8 mouse cellular contexts compared by ENCODE assay signal in genomic region chr6:86599951-86600414, GRCm38 (mm10). TPM values are rescaled to one million over a fixed set of nuclear protein-coding genes. Genes with fewer than 3 reads are reported as not detected.
DNase-seq lines count a peak whose midpoint lies in the region; ATAC-seq and TF ChIP-seq lines count a peak whose summit lies in the region.

No protein-coding gene starts in this region.

- H3K79me2 ChIP-seq in MEL (ENCODE audit: control insufficient read depth, insufficient read depth, low read length, poor library complexity), result no peaks in the 10 kb centered on the region

- no peak overlapping the region for H3K9ac ChIP-seq in forebrain, postnatal 0 days
- peak overlapping the region; percentile 25 for H3K9ac ChIP-seq in MEL (ENCODE audit: control insufficient read depth, low read depth, low read length, poor library complexity, severe bottlenecking)
- H3K9ac ChIP-seq in embryonic facial prominence, embryonic 14.5 days (ENCODE audit: low read depth, low read length), result no peak overlapping the region
- H3K9ac ChIP-seq in liver, embryonic 16.5 days (ENCODE audit: low read depth, low read length), result peak overlapping the region; percentile 57

- peak; percentile 62 to 70; a peak in 3 of 4 replicates for TF ChIP-seq EP300 in MEL (IDR thresholded peaks at IDR 0.05; ENCODE audit: low read depth in 1 of 2, low read length in 2 of 2)

- no peak for TF ChIP-seq CTCF in forebrain, postnatal 0 days (IDR thresholded peaks at IDR 0.05; ENCODE audit: low read depth)
- no peak for TF ChIP-seq CTCF in MEL (IDR thresholded peaks at IDR 0.05 in 2 of 3, conservative IDR thresholded peaks at IDR 0.05 in 1 of 3; ENCODE audit: control insufficient read depth in 1 of 3, insufficient read depth in 1 of 3, low read depth in 2 of 3, low read length in 3 of 3, poor library complexity in 1 of 3, severe bottlenecking in 1 of 3)

- no peak for ATAC-seq in forebrain, postnatal 0 days
- ATAC-seq in embryonic facial prominence, embryonic 14.5 days (ENCODE audit: low read depth), result peak; percentile 86
- peak; percentile 79 for ATAC-seq in liver, embryonic 16.5 days (ENCODE audit: low read depth)

- TF ChIP-seq POLR2A in MEL (IDR thresholded peaks at IDR 0.05; ENCODE audit: control insufficient read depth in 1 of 2, insufficient read depth in 1 of 2, low read depth in 1 of 2, low read length in 2 of 2, poor library complexity in 1 of 2), result no peak

- DNase-seq in forebrain, postnatal 0 days, result peak; percentile 36
- DNase-seq in forebrain, embryonic 10.5 days (ENCODE audit: extremely low spot score, low spot score), result no peak
- peak; percentile 99 for DNase-seq in MEL (ENCODE audit: low read depth, low spot score)
- peak; percentile 89 for DNase-seq in embryonic facial prominence, embryonic 14.5 days (ENCODE audit: low spot score)
- peak; percentile 86 for DNase-seq in heart, postnatal 4 days
- peak; percentile 55 to 71 for DNase-seq in spleen, postnatal 14 days (ENCODE audit: low spot score in 2 of 2)
- DNase-seq in right cerebral cortex, adult 2 months (ENCODE audit: low spot score in 2 of 2), result no peak

- no peaks in the 10 kb centered on the region for H3K36me3 ChIP-seq in forebrain, postnatal 0 days (ENCODE audit: insufficient read depth)
- H3K36me3 ChIP-seq in forebrain, embryonic 10.5 days (replicated peaks), result no peaks in the 10 kb centered on the region
- H3K36me3 ChIP-seq in MEL (ENCODE audit: control insufficient read depth in 1 of 2, insufficient read depth in 2 of 2, low read length in 2 of 2), result peaks cover 0 to 20% of the 10 kb centered on the region in 2 experiments; a peak in 2 of 4 replicates
- no peaks in the 10 kb centered on the region for H3K36me3 ChIP-seq in embryonic facial prominence, embryonic 14.5 days (ENCODE audit: control insufficient read depth, insufficient read depth, low read length)
- H3K36me3 ChIP-seq in liver, embryonic 16.5 days (ENCODE audit: control insufficient read depth, insufficient read depth), result no peaks in the 10 kb centered on the region

- no peaks in the 10 kb centered on the region for H3K4me1 ChIP-seq in forebrain, postnatal 0 days (ENCODE audit: insufficient read depth)
- H3K4me1 ChIP-seq in forebrain, embryonic 10.5 days, result peaks cover 3% of the 10 kb centered on the region
- H3K4me1 ChIP-seq in MEL (ENCODE audit: control insufficient read depth in 1 of 2, insufficient read depth in 2 of 2, low read length in 2 of 2), result peaks cover 22 to 32% of the 10 kb centered on the region in 2 experiments
- peaks cover 16% of the 10 kb centered on the region for H3K4me1 ChIP-seq in embryonic facial prominence, embryonic 14.5 days (ENCODE audit: control insufficient read depth, insufficient read depth, low read length)
- peaks cover 33% of the 10 kb centered on the region for H3K4me1 ChIP-seq in liver, embryonic 16.5 days (ENCODE audit: control insufficient read depth, low read depth, low read length)

- no peaks in the 10 kb centered on the region for H3K27me3 ChIP-seq in forebrain, postnatal 0 days (ENCODE audit: insufficient read depth, low read length)
- H3K27me3 ChIP-seq in forebrain, embryonic 10.5 days (ENCODE audit: poor library complexity, severe bottlenecking), result 0 out of 2 replicates have a peak, but pooled peaks cover 4% of the 10 kb centered on the region
- H3K27me3 ChIP-seq in MEL (ENCODE audit: control insufficient read depth in 1 of 2, insufficient read depth in 2 of 2, low read length in 2 of 2), result no peaks in the 10 kb centered on the region
- H3K27me3 ChIP-seq in embryonic facial prominence, embryonic 14.5 days (replicated peaks; ENCODE audit: control insufficient read depth, insufficient read depth, low read length), result no peaks in the 10 kb centered on the region
- no peaks in the 10 kb centered on the region; the same call in 1 of the 2 replicates for H3K27me3 ChIP-seq in liver, embryonic 16.5 days (ENCODE audit: control insufficient read depth, insufficient read depth, low read depth, low read length)

- no peak overlapping the region for H3K4me2 ChIP-seq in forebrain, postnatal 0 days (ENCODE audit: low read depth)
- H3K4me2 ChIP-seq in embryonic facial prominence, embryonic 14.5 days (ENCODE audit: low read depth, low read length), result no peak overlapping the region
- peak overlapping the region; percentile 58 for H3K4me2 ChIP-seq in liver, embryonic 16.5 days (ENCODE audit: low read depth, low read length)

- H3K9me3 ChIP-seq in forebrain, postnatal 0 days (ENCODE audit: low read length), result no peaks in the 10 kb centered on the region
- H3K9me3 ChIP-seq in forebrain, embryonic 10.5 days, result no peaks in the 10 kb centered on the region
- no peaks in the 10 kb centered on the region for H3K9me3 ChIP-seq in MEL (replicated peaks; ENCODE audit: insufficient read depth, low read length)
- H3K9me3 ChIP-seq in embryonic facial prominence, embryonic 14.5 days (ENCODE audit: control insufficient read depth, low read length), result no peaks in the 10 kb centered on the region
- H3K9me3 ChIP-seq in liver, embryonic 16.5 days (replicated peaks; ENCODE audit: control insufficient read depth, low read length), result no peaks in the 10 kb centered on the region

- no peak overlapping the region for H3K4me3 ChIP-seq in forebrain, postnatal 0 days (ENCODE audit: low read depth, low read length)
- no peak overlapping the region for H3K4me3 ChIP-seq in forebrain, embryonic 10.5 days
- peak overlapping the region; percentile 14 to 35 for H3K4me3 ChIP-seq in MEL (ENCODE audit: control insufficient read depth in 1 of 2, insufficient read depth in 1 of 2, low read depth in 2 of 2, low read length in 2 of 2)
- H3K4me3 ChIP-seq in embryonic facial prominence, embryonic 14.5 days (ENCODE audit: low read depth, low read length), result no peak overlapping the region
- H3K4me3 ChIP-seq in liver, embryonic 16.5 days (ENCODE audit: low read depth, low read length), result peak overlapping the region; percentile 25; the same call in 1 of the 2 replicates

- WGBS in forebrain, postnatal 0 days, result 23% methylated on average over 6 of the region's 6 CpGs
- 94% methylated on average over 6 of the region's 6 CpGs for WGBS in forebrain, embryonic 10.5 days
- 27% methylated on average over 6 of the region's 6 CpGs for WGBS in embryonic facial prominence, embryonic 14.5 days
- WGBS in liver, embryonic 16.5 days (ENCODE audit: insufficient replicate concordance), result 7% methylated on average over 6 of the region's 6 CpGs

- no peak for TF ChIP-seq RAD21 in MEL (IDR thresholded peaks at IDR 0.05; ENCODE audit: low read depth, low read length)

- H3K27ac ChIP-seq in forebrain, postnatal 0 days (ENCODE audit: low read depth, low read length), result no peak overlapping the region
- H3K27ac ChIP-seq in forebrain, embryonic 10.5 days, result no peak overlapping the region
- H3K27ac ChIP-seq in MEL (ENCODE audit: control insufficient read depth, low read depth, low read length), result peak overlapping the region; percentile 82
- H3K27ac ChIP-seq in embryonic facial prominence, embryonic 14.5 days (replicated peaks; ENCODE audit: low read depth, low read length), result peak overlapping the region; percentile 69
- H3K27ac ChIP-seq in liver, embryonic 16.5 days (ENCODE audit: low read length), result peak overlapping the region; percentile 92

TF ChIP-seq in MEL, 35 proteins besides CTCF, POLR2A, EP300 and RAD21 (continues in another document):
- no peak for TF ChIP-seq USF2 (IDR thresholded peaks at IDR 0.05; ENCODE audit: borderline replicate concordance in 1 of 2, insufficient read depth in 1 of 2, low read depth in 1 of 2, low read length in 2 of 2)
- TF ChIP-seq MYC (IDR thresholded peaks at IDR 0.05; ENCODE audit: low read depth, low read length), result no peak
- TF ChIP-seq GABPA (IDR thresholded peaks at IDR 0.05; ENCODE audit: low read depth, low read length), result no peak
- TF ChIP-seq MEF2A (IDR thresholded peaks at IDR 0.05; ENCODE audit: extremely low read depth, insufficient replicate concordance, low read depth, low read length, poor library complexity, severe bottlenecking), result no peak
- no peak for TF ChIP-seq JUND (IDR thresholded peaks at IDR 0.05; ENCODE audit: low read depth, low read length)
- 0 out of 2 replicates have a peak, but pooled peaks have one; percentile 33 for TF ChIP-seq MAZ (IDR thresholded peaks at IDR 0.05; ENCODE audit: low read depth, low read length)
- 0 out of 2 replicates have a peak, but pooled peaks have one; percentile 6 for TF ChIP-seq TBP (IDR thresholded peaks at IDR 0.05; ENCODE audit: low read depth, low read length)
- peak; percentile 39; the same call in 1 of the 2 replicates for TF ChIP-seq TAL1 (IDR thresholded peaks at IDR 0.05; ENCODE audit: low read length)
- peak; percentile 45; the same call in 1 of the 2 replicates for TF ChIP-seq GATA1 (IDR thresholded peaks at IDR 0.05; ENCODE audit: low read depth, low read length)
- TF ChIP-seq UBTF (IDR thresholded peaks at IDR 0.05; ENCODE audit: borderline replicate concordance, insufficient read depth, low read depth, low read length), result no peak
- peak; percentile 50 for TF ChIP-seq TCF12 (IDR thresholded peaks at IDR 0.05; ENCODE audit: low read depth, low read length)
- TF ChIP-seq CHD2 (IDR thresholded peaks at IDR 0.05; ENCODE audit: low read length), result no peak
- TF ChIP-seq SMC3 (IDR thresholded peaks at IDR 0.05; ENCODE audit: low read depth, low read length), result no peak
- peak; percentile 80 for TF ChIP-seq RCOR1 (IDR thresholded peaks at IDR 0.05; ENCODE audit: low read depth, low read length)
- TF ChIP-seq HCFC1 (IDR thresholded peaks at IDR 0.05; ENCODE audit: low read depth, low read length), result peak; percentile 35; the same call in 1 of the 2 replicates
- peak; percentile 92 for TF ChIP-seq SIN3A (IDR thresholded peaks at IDR 0.05; ENCODE audit: low read length)
- no peak for TF ChIP-seq POLR2AphosphoS5 (IDR thresholded peaks at IDR 0.05; ENCODE audit: borderline replicate concordance, low read depth, low read length)
- no peak for TF ChIP-seq NELFE (IDR thresholded peaks at IDR 0.05; ENCODE audit: low read depth, low read length)
- TF ChIP-seq NRF1 (IDR thresholded peaks at IDR 0.05; ENCODE audit: insufficient read depth, low read depth, low read length, poor library complexity, severe bottlenecking), result no peak
- peak; percentile 73 for TF ChIP-seq MAX (IDR thresholded peaks at IDR 0.05; ENCODE audit: low read length)

RNA-seq across cellular contexts. Expression of gene Asprv1, which starts 28.0 kb away (rescaled TPM):
- 1.8 and 3.2 TPM in 2 replicates for total RNA-seq in forebrain, postnatal 0 days (2014; rRNA removed)
- 1.6 TPM in 2 replicates for polyA plus RNA-seq in forebrain, postnatal 0 days (2015; fragmentation: Nextera tagmentation; extraction: Ambion mirVana)
- polyA plus RNA-seq in forebrain, embryonic 10.5 days (2016; fragmentation: Nextera tagmentation; extraction: Ambion mirVana), result 0.16 and 0.32 TPM in 2 replicates
- total RNA-seq in MEL (2012; rRNA removed), result not detected in 2 replicates
- not detected for polyA plus RNA-seq in MEL (2012; ENCODE audit: insufficient read depth in 1 of 2, insufficient read length in 2 of 2, low read depth in 1 of 2, low replicate concordance in 2 of 2, missing spikeins in 1 of 2)
- 37.1 and 74.1 TPM in 2 replicates for polyA plus RNA-seq in embryonic facial prominence, embryonic 14.5 days (2014; fragmentation: Nextera tagmentation; extraction: Ambion mirVana)
- total RNA-seq in heart, postnatal 4 days (2021), result under 1 TPM; 0.27 to 0.33 TPM
- 2.3 and 2.9 TPM in 2 replicates for polyA plus RNA-seq in liver, embryonic 16.5 days (2015; fragmentation: Nextera tagmentation; extraction: Ambion mirVana)

Comparison
In these comparisons a context has a peak if more than half of its experiments do, and no peak if none do; other contexts are left out.
1. DNase-seq: peak in forebrain, postnatal 0 days (single experiment), MEL (single experiment), embryonic facial prominence, embryonic 14.5 days (single experiment), heart, postnatal 4 days (single experiment) and spleen, postnatal 14 days (2 of 2); none in forebrain, embryonic 10.5 days (single experiment) and right cerebral cortex, adult 2 months (0 of 2).
2. H3K27ac ChIP-seq: peak in MEL (single experiment), embryonic facial prominence, embryonic 14.5 days (single experiment) and liver, embryonic 16.5 days (single experiment); none in forebrain, postnatal 0 days (single experiment) and forebrain, embryonic 10.5 days (single experiment).
3. H3K4me3 ChIP-seq: peak in MEL (2 of 2) and liver, embryonic 16.5 days (single experiment); none in forebrain, postnatal 0 days (single experiment), forebrain, embryonic 10.5 days (single experiment) and embryonic facial prominence, embryonic 14.5 days (single experiment).
4. H3K9ac ChIP-seq: peak in MEL (single experiment) and liver, embryonic 16.5 days (single experiment); none in forebrain, postnatal 0 days (single experiment) and embryonic facial prominence, embryonic 14.5 days (single experiment).